In genomic region chr10:12652988-12653387, GRCm38 (mm10) we compare ENCODE assay signal across 23 mouse cellular contexts.
"Had no signal": no experiment of that assay in that cellular context is flagged by ENCODE, and none has a peak within 500 bp of the region (broad histone marks: within the 10 kb centered on the region; RNA-seq: fewer than 3 reads in every experiment).

No protein-coding gene starts in this region.

- DNase-seq: forebrain, postnatal 0 days; gastrocnemius, postnatal 14 days; gastrocnemius, postnatal 36 days; heart, adult 11 months; heart, adult 2 months; heart, postnatal 10 days; heart, postnatal 4 days; kidney, adult 18-20 months; kidney, adult 8-10 months; kidney, postnatal 10 days; kidney, postnatal 25 days; kidney, postnatal 4 days; liver had no signal

- H3K4me2 ChIP-seq: heart, embryonic 12.5 days; hindbrain, embryonic 12.5 days; hindbrain, embryonic 14.5 days; intestine, embryonic 15.5 days had no signal

- H3K27me3 ChIP-seq: heart, embryonic 12.5 days; hindbrain, embryonic 12.5 days; intestine, embryonic 15.5 days had no signal

- ATAC-seq: forebrain, postnatal 0 days; hindbrain, embryonic 16.5 days; inflammation-experienced regulatory T-cells, adult 6 months; intestine, embryonic 15.5 days; intestine, postnatal 0 days had no signal

- H3K4me1 ChIP-seq: heart, embryonic 12.5 days; hindbrain, embryonic 10.5 days; hindbrain, embryonic 12.5 days; intestine, embryonic 15.5 days had no signal

- H3K27ac ChIP-seq: heart, adult 2 months; hindbrain, embryonic 10.5 days; hindbrain, embryonic 12.5 days; hindbrain, embryonic 14.5 days; intestine, embryonic 15.5 days; layer of hippocampus, adult 2 months; left cerebral cortex, adult 2 months had no signal

- H3K36me3 ChIP-seq: hindbrain, embryonic 12.5 days; intestine, embryonic 15.5 days had no signal

- H3K9ac ChIP-seq: forebrain, postnatal 0 days; heart, embryonic 12.5 days; hindbrain, embryonic 12.5 days; hindbrain, embryonic 14.5 days; intestine, embryonic 15.5 days had no signal

- H3K4me3 ChIP-seq: heart, adult 2 months; heart, embryonic 12.5 days; hindbrain, embryonic 10.5 days; hindbrain, embryonic 12.5 days; intestine, embryonic 15.5 days; layer of hippocampus, adult 2 months; left cerebral cortex, adult 2 months had no signal

- H3K9me3 ChIP-seq: heart, embryonic 12.5 days; hindbrain, embryonic 10.5 days; hindbrain, embryonic 12.5 days; intestine, embryonic 15.5 days had no signal
